Mouse (Mus musculus): ENCODE results near the gene Slc34a1.

DNA sequence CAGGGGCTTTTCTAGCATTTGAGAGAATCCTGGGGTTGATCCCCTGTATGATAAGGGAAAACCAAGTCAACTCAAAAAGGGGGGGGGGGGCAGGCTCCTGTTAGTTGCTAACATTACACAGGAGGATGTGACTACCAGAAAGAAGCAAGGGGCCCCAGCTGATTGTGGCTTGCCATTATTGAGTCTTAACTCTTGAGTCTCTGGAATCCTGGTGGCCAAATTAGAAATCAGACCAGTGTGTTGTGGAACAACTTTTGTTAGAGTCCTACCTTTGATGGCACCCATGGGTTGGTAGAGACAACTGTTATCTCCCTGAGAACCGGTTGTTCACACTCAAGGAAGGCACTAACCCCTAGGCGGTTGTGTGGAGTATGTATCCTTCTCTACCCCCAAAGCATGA is 65.0 kb downstream of the Slc34a1 start:
- TF ChIP-seq CTCF (IDR thresholded peaks at IDR 0.05; ENCODE audit: low read depth, low read length) (no peak), POLR2A (IDR thresholded peaks at IDR 0.05; ENCODE audit: extremely low read depth, insufficient read depth, low read length) (no peak)

Data from liver, adult 2 months (tissue).